23 mouse cellular contexts compared by ENCODE assay signal in genomic region chr8:106112041-106112440, GRCm38 (mm10). TPM values are rescaled to one million over a fixed set of nuclear protein-coding genes. Genes with fewer than 3 reads are reported as not detected.
A peak's percentile ranks its signal among the peaks of the same experiment; 100 is the strongest.
DNase-seq lines count a peak whose midpoint lies in the region; ATAC-seq and TF ChIP-seq lines count a peak whose summit lies in the region.
"Had no signal": no experiment of that assay in that cellular context is flagged by ENCODE, and none has a peak within 500 bp of the region (broad histone marks: within the 10 kb centered on the region; RNA-seq: fewer than 3 reads in every experiment).

No protein-coding gene starts in this region.

- ATAC-seq in heart, embryonic 13.5 days (ENCODE audit: extremely low read depth, insufficient number of reproducible peaks, low FRiP score, low TSS enrichment), result no peak
- peak; percentile 74; the same call in 1 of the 2 replicates for ATAC-seq in stomach, postnatal 0 days (ENCODE audit: low FRiP score, low TSS enrichment)
- ATAC-seq in cerebellum, adult (ENCODE audit: insufficient number of reproducible peaks, low FRiP score, low TSS enrichment), result no peak
- no peak for ATAC-seq in megakaryocyte, adult 5-6 weeks (ENCODE audit: poor library complexity, severe bottlenecking)
- ATAC-seq: Patski had no signal

- peaks cover 79% of the 10 kb centered on the region for H3K36me3 ChIP-seq in heart, embryonic 13.5 days
- H3K36me3 ChIP-seq in heart, adult 2 months (ENCODE audit: control insufficient read depth, insufficient read depth, low read length), result no peaks in the 10 kb centered on the region
- H3K36me3 ChIP-seq in stomach, postnatal 0 days (ENCODE audit: control insufficient read depth, insufficient read depth, low read length), result peaks cover 10% of the 10 kb centered on the region; the same call in 1 of the 2 replicates

- TF ChIP-seq EP300 in heart, adult 2 months (IDR thresholded peaks at IDR 0.05; ENCODE audit: insufficient read depth, low read depth, low read length), result no peak
- TF ChIP-seq EP300 in stomach, postnatal 0 days (optimal IDR thresholded peaks at IDR 0.05), result no peak

- H3K4me3 ChIP-seq in heart, embryonic 13.5 days, result no peak overlapping the region
- no peak overlapping the region for H3K4me3 ChIP-seq in heart, adult 2 months
- no peak overlapping the region for H3K4me3 ChIP-seq in lung, adult 2 months (replicated peaks; ENCODE audit: extremely low read depth, low read depth, low read length)
- H3K4me3 ChIP-seq in stomach, postnatal 0 days (ENCODE audit: low read depth, low read length), result no peak overlapping the region
- H3K4me3 ChIP-seq: embryonic facial prominence, embryonic 15.5 days; forebrain, embryonic 10.5 days; gastrocnemius, adult 2 months; hindbrain, embryonic 10.5 days; limb, embryonic 13.5 days; liver, embryonic 15.5 days; midbrain, embryonic 10.5 days; neural tube, embryonic 13.5 days had no signal

- H3K27me3 ChIP-seq in heart, embryonic 13.5 days (replicated peaks), result no peaks in the 10 kb centered on the region
- H3K27me3 ChIP-seq in heart, adult 2 months (ENCODE audit: control insufficient read depth, insufficient read depth, low read length), result no peaks in the 10 kb centered on the region
- no peaks in the 10 kb centered on the region for H3K27me3 ChIP-seq in stomach, postnatal 0 days (ENCODE audit: control insufficient read depth, insufficient read depth, low read length)
- H3K27me3 ChIP-seq: embryonic facial prominence, embryonic 15.5 days; limb, embryonic 13.5 days; liver, embryonic 15.5 days; neural tube, embryonic 13.5 days; Patski had no signal

- H3K79me2 ChIP-seq in heart, adult 2 months (replicated peaks; ENCODE audit: control insufficient read depth, insufficient read depth, low read length), result peaks cover 1% of the 10 kb centered on the region; the same call in 1 of the 2 replicates

- H3K4me1 ChIP-seq in heart, embryonic 13.5 days, result no peaks in the 10 kb centered on the region; the same call in 1 of the 2 replicates
- no peaks in the 10 kb centered on the region for H3K4me1 ChIP-seq in heart, adult 2 months (ENCODE audit: control insufficient read depth, insufficient read depth, low read length)
- H3K4me1 ChIP-seq in lung, adult 2 months (ENCODE audit: control insufficient read depth, insufficient read depth, low read length), result no peaks in the 10 kb centered on the region
- no peaks in the 10 kb centered on the region for H3K4me1 ChIP-seq in stomach, postnatal 0 days (replicated peaks; ENCODE audit: control insufficient read depth, insufficient read depth)
- H3K4me1 ChIP-seq: embryonic facial prominence, embryonic 15.5 days; forebrain, embryonic 10.5 days; hindbrain, embryonic 10.5 days; limb, embryonic 13.5 days; liver, embryonic 15.5 days; midbrain, embryonic 10.5 days; neural tube, embryonic 13.5 days had no signal

- 0 out of 2 replicates have a peak overlapping the region, but pooled peaks have one; percentile 15 for H3K27ac ChIP-seq in heart, embryonic 13.5 days (replicated peaks)
- no peak overlapping the region for H3K27ac ChIP-seq in heart, adult 2 months
- H3K27ac ChIP-seq in stomach, postnatal 0 days (replicated peaks), result no peak overlapping the region
- H3K27ac ChIP-seq: embryonic facial prominence, embryonic 15.5 days; forebrain, embryonic 10.5 days; gastrocnemius, adult 2 months; hindbrain, embryonic 10.5 days; limb, embryonic 13.5 days; liver, embryonic 15.5 days; midbrain, embryonic 10.5 days; neural tube, embryonic 13.5 days had no signal

- no peaks in the 10 kb centered on the region for H3K9me3 ChIP-seq in heart, embryonic 13.5 days
- H3K9me3 ChIP-seq in stomach, postnatal 0 days (ENCODE audit: control insufficient read depth, low read length), result no peaks in the 10 kb centered on the region
- H3K9me3 ChIP-seq: embryonic facial prominence, embryonic 15.5 days; forebrain, embryonic 10.5 days; hindbrain, embryonic 10.5 days; limb, embryonic 13.5 days; liver, embryonic 15.5 days; midbrain, embryonic 10.5 days; neural tube, embryonic 13.5 days had no signal

- intact Hi-C loops in heart, adult 2 months (cut with DNase I), result no loop called here

- no peak for TF ChIP-seq CTCF in heart, adult 2 months (IDR thresholded peaks at IDR 0.05)
- TF ChIP-seq CTCF in lung, adult 2 months (IDR thresholded peaks at IDR 0.05; ENCODE audit: insufficient read depth, low read length), result no peak
- TF ChIP-seq CTCF in stomach, postnatal 0 days (IDR thresholded peaks at IDR 0.05; ENCODE audit: low read depth), result no peak

- no peak overlapping the region for H3K4me2 ChIP-seq in heart, embryonic 13.5 days
- H3K4me2 ChIP-seq in stomach, postnatal 0 days (replicated peaks; ENCODE audit: low read depth), result no peak overlapping the region
- H3K4me2 ChIP-seq: embryonic facial prominence, embryonic 15.5 days; limb, embryonic 13.5 days; liver, embryonic 15.5 days; neural tube, embryonic 13.5 days had no signal

- H3K9ac ChIP-seq in heart, embryonic 13.5 days, result no peak overlapping the region
- H3K9ac ChIP-seq in heart, adult 2 months (ENCODE audit: low read depth, low read length), result no peak overlapping the region
- no peak overlapping the region for H3K9ac ChIP-seq in stomach, postnatal 0 days (ENCODE audit: low read length)
- H3K9ac ChIP-seq: embryonic facial prominence, embryonic 15.5 days; limb, embryonic 13.5 days; liver, embryonic 15.5 days; neural tube, embryonic 13.5 days had no signal

- no peak for TF ChIP-seq POLR2A in heart, adult 2 months (IDR thresholded peaks at IDR 0.05; ENCODE audit: insufficient read depth, low read depth, low read length)
- no peak for TF ChIP-seq POLR2A in lung, adult 2 months (IDR thresholded peaks at IDR 0.05; ENCODE audit: borderline replicate concordance, extremely low read depth, low read depth, low read length)

- DNase-seq in heart, adult 2 months, result no peak
- peak; percentile 33 for DNase-seq in lung, adult 2 months
- DNase-seq in lung, postnatal 36 days, result no peak
- peak; percentile 33 for DNase-seq in R1 (ENCODE audit: low read depth, low spot score)
- peak; percentile 17 for DNase-seq in stomach, postnatal 0 days (ENCODE audit: low spot score)
- DNase-seq: cerebellum, postnatal 10 days; embryo, embryonic 11 days; gastrocnemius, adult 2 months; kidney, postnatal 36 days; layer of hippocampus, adult 9-11 months; right cerebral cortex, postnatal 25 days had no signal

- 55% methylated on average over 2 of the region's 2 CpGs for WGBS in heart, embryonic 13.5 days
- WGBS in heart, adult 2 months, result 73% methylated on average over 2 of the region's 2 CpGs
- WGBS in lung, adult 2 months, result 71% methylated on average over 2 of the region's 2 CpGs
- WGBS in stomach, postnatal 0 days, result 82% methylated on average over 2 of the region's 2 CpGs

RNA-seq across cellular contexts. Expression of gene Esrp2, which starts 24.7 kb away (rescaled TPM):
- polyA plus RNA-seq in heart, embryonic 13.5 days (2015; fragmentation: Nextera tagmentation; extraction: Ambion mirVana), result 1.7 and 2.4 TPM in 2 replicates
- under 1 TPM; 0.31 to 0.52 TPM for total RNA-seq in heart, adult 2 months (2021)
- polyA plus RNA-seq in heart, adult 2 months (2012; rRNA removed), result 0.29 and 1.1 TPM in 2 replicates
- polyA plus RNA-seq in lung, adult 2 months (2012; rRNA removed), result 40.1 and 47.0 TPM in 2 replicates
- polyA plus RNA-seq in stomach, postnatal 0 days (2015; fragmentation: Nextera tagmentation; extraction: Ambion mirVana), result 38.9 and 48.0 TPM in 2 replicates
- total RNA-seq in megakaryocyte, adult 5-6 weeks (2015), result not detected in 2 replicates
- not detected in 2 replicates for total RNA-seq in megakaryocyte, adult 5-6 weeks (2017)
- total RNA-seq: gastrocnemius, adult 2 months; granulocyte monocyte progenitor cell, adult 5-6 weeks had no signal

RNA-seq across cellular contexts. Expression of gene Pla2g15, which starts 38.2 kb away (rescaled TPM):
- 8.4 and 9.5 TPM in 2 replicates for polyA plus RNA-seq in heart, embryonic 13.5 days (2015; fragmentation: Nextera tagmentation; extraction: Ambion mirVana)
- total RNA-seq in heart, adult 2 months (2021), result 1 to 10 TPM; 6.5 to 8.6 TPM
- 8.0 and 8.4 TPM in 2 replicates for polyA plus RNA-seq in heart, adult 2 months (2012; rRNA removed)
- 24.8 and 28.3 TPM in 2 replicates for polyA plus RNA-seq in lung, adult 2 months (2012; rRNA removed)
- 5.6 and 5.7 TPM in 2 replicates for polyA plus RNA-seq in stomach, postnatal 0 days (2015; fragmentation: Nextera tagmentation; extraction: Ambion mirVana)
- total RNA-seq in megakaryocyte, adult 5-6 weeks (2015), result 13.8 and 15.8 TPM in 2 replicates
- 12.9 and 15.8 TPM in 2 replicates for total RNA-seq in megakaryocyte, adult 5-6 weeks (2017)

RNA-seq across cellular contexts. Expression of gene Nfatc3, which starts 53.4 kb away (rescaled TPM):
- 3.4 and 4.5 TPM in 2 replicates for polyA plus RNA-seq in heart, embryonic 13.5 days (2015; fragmentation: Nextera tagmentation; extraction: Ambion mirVana)
- 10 to 100 TPM; 18.9 to 19.2 TPM for total RNA-seq in heart, adult 2 months (2021)
- 12.2 and 21.8 TPM in 2 replicates for polyA plus RNA-seq in heart, adult 2 months (2012; rRNA removed)
- 17.7 and 19.9 TPM in 2 replicates for polyA plus RNA-seq in lung, adult 2 months (2012; rRNA removed)
- 2.5 TPM in 2 replicates for polyA plus RNA-seq in stomach, postnatal 0 days (2015; fragmentation: Nextera tagmentation; extraction: Ambion mirVana)
- 104 and 108 TPM in 2 replicates for total RNA-seq in megakaryocyte, adult 5-6 weeks (2015)
- 26.5 and 38.4 TPM in 2 replicates for total RNA-seq in megakaryocyte, adult 5-6 weeks (2017)

RNA-seq across cellular contexts. Expression of gene Slc7a6, which starts 56.6 kb away (rescaled TPM):
- polyA plus RNA-seq in heart, embryonic 13.5 days (2015; fragmentation: Nextera tagmentation; extraction: Ambion mirVana), result 31.9 and 37.6 TPM in 2 replicates
- 10 to 100 TPM; 10.2 to 10.8 TPM for total RNA-seq in heart, adult 2 months (2021)
- 14.7 and 17.4 TPM in 2 replicates for polyA plus RNA-seq in heart, adult 2 months (2012; rRNA removed)
- polyA plus RNA-seq in lung, adult 2 months (2012; rRNA removed), result 16.5 and 17.3 TPM in 2 replicates
- polyA plus RNA-seq in stomach, postnatal 0 days (2015; fragmentation: Nextera tagmentation; extraction: Ambion mirVana), result 24.3 and 25.8 TPM in 2 replicates
- 9.7 and 10.3 TPM in 2 replicates for total RNA-seq in megakaryocyte, adult 5-6 weeks (2015)
- total RNA-seq in megakaryocyte, adult 5-6 weeks (2017), result 7.6 and 9.4 TPM in 2 replicates

Comparison
In these comparisons a context has a peak if more than half of its experiments do, and no peak if none do; other contexts are left out.
1. DNase-seq: peak in lung, adult 2 months (single experiment), R1 (single experiment) and stomach, postnatal 0 days (single experiment); none in heart, adult 2 months (0 of 2) and lung, postnatal 36 days (single experiment).
2. RNA of gene Esrp2, which starts 24.7 kb away (polyA plus RNA-seq): 40.1 to 47.0 TPM in lung, adult 2 months and 38.9 to 48.0 TPM in stomach, postnatal 0 days; 1.7 to 2.4 TPM in heart, embryonic 13.5 days and 0.29 to 1.1 TPM in heart, adult 2 months; every median in the first group is over 10 times any median in the second.